Mouse (Mus musculus) ovary, adult 18-20 months (tissue): ENCODE measurements around the gene Uts2b.
"Not testable (repeated sequence)": the region's sequence is repeated elsewhere in the genome, so short reads cannot be mapped to it uniquely, and the experiment has no call there.

Source experiments
- DNase-seq: peaks from one replicate; pipeline ENCODE4 v3.0.0; 2022; ENCODE audit warnings: low spot score, mixed read lengths

Uts2b gene

GRCm38 (mm10) chr16:27375318-27375717 is 5.3 kb upstream of the Uts2b start:
- DNase-seq = no peak

GRCm38 (mm10) chr16:27374139-27374538 is 4.1 kb upstream of the Uts2b start:
- DNase-seq = no peak

- no peak for DNase-seq
Measured at GRCm38 (mm10) chr16:27370700-27371099, 661 bp upstream of the Uts2b start.

GRCm38 (mm10) chr16:27360059-27360458 is 10.0 kb downstream of the Uts2b start:
- no peak for DNase-seq

GRCm38 (mm10) chr16:27354464-27354863 is 15.6 kb downstream of the Uts2b start:
- no peak for DNase-seq

GRCm38 (mm10) chr16:27349878-27350532 is 20.0 kb downstream of the Uts2b start:
- no peak for DNase-seq

GRCm38 (mm10) chr16:27349235-27349634 is 20.8 kb downstream of the Uts2b start:
- DNase-seq = no peak

- DNase-seq = no peak
Measured at GRCm38 (mm10) chr16:27348359-27348758, 21.7 kb downstream of the Uts2b start.

GRCm38 (mm10) chr16:27347521-27347920 is 22.5 kb downstream of the Uts2b start:
- no peak for DNase-seq

- DNase-seq = no peak
Measured at GRCm38 (mm10) chr16:27326463-27326862, 43.6 kb downstream of the Uts2b start.

GRCm38 (mm10) chr16:27322047-27322446 is 48.0 kb downstream of the Uts2b start:
- DNase-seq = no peak

GRCm38 (mm10) chr16:27319099-27319498 is 50.9 kb downstream of the Uts2b start:
- DNase-seq = no peak

- DNase-seq = not testable (repeated sequence)
Measured at GRCm38 (mm10) chr16:27307189-27307588, 62.9 kb downstream of the Uts2b start, which contains the start of gene Ostn. TSS of gene Ostn (plus strand) at chr16:27307489.
